Mouse (Mus musculus) lung, postnatal 36 days (tissue): ENCODE measurements around the gene Grip1.

ENCODE experiments used
- DNase-seq: peaks from one replicate; pipeline ENCODE4 v3.0.0; 2022; ENCODE audit warnings: mixed read lengths

Grip1 gene

DNA sequence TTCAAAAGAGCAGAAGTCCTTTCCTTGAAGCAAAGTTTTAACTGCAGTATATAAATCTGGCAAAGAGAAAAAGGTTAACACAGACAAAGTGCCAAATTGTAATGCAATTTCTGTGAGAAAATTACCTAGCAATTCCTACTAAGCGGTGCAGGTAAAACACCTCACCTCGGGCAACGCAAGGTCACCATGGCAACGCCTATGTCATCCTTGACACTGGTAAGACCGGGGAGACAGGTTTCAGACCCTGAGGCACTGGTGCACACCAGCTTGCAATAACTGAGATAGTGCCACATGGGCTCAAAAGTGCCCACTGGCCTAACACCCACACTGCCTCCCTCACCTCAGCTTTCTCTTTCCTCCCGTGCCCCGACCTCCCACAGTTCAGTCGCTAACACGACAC is 641.5 kb downstream of the Grip1 start:
- DNase-seq: no peak

DNA sequence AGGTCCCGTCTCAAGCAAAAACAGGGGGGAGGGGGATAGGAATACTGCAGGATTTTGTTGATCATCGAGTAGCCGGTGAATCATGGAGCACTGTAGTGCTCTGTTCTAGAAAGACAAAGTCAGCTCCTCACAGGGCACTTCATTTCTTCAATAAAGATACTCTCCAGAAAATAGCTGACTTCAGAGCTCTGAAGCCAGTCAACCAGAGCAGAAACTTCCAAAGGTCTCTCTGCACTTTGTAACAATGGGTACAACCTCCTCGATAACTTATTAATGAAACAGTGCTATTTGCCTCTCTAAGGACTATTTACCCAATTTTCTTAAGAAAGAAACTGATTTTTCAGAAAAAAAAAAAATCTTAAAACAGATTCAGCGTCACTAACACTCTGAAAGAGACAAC is 642.1 kb downstream of the Grip1 start:
- DNase-seq: no peak

DNA sequence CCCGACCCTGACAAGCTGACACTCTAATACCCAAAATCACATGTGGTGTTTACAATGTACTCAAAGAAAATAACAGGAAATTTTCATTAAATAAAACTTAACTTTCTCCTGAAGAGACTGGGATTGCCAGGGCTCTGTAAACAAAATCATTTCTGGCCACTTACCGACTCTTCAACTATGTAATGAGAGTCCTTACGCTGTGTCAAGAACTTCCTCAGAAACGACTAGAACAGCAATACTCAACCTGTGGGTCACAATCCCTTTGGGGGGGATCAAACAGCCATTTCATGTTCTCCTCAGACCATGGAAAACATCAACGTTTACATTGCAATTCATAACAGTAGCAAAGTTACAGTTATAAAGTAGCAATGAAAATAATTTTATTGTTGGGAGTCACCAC is 643.9 kb downstream of the Grip1 start:
- DNase-seq: peak; percentile 30

DNA sequence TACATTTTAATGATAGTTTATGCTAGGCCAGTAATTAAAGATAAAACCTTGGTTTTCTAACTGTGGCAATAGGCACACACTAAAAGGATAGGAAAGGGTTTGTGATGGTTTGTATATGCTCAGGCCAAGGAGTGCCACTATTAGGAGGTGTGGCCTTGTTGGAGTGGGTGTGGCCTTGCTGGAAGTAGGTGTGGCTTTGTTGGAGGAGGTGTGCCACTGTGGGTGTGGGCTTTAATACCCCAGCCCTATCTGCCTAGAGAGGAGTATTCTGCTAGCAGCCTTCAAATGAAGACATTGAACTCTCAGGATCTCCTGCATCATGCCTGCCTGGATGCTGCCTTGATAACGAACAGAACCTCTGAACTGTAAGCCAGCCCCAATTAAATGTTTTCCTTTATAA is 647.2 kb downstream of the Grip1 start:
- DNase-seq: no peak

DNA sequence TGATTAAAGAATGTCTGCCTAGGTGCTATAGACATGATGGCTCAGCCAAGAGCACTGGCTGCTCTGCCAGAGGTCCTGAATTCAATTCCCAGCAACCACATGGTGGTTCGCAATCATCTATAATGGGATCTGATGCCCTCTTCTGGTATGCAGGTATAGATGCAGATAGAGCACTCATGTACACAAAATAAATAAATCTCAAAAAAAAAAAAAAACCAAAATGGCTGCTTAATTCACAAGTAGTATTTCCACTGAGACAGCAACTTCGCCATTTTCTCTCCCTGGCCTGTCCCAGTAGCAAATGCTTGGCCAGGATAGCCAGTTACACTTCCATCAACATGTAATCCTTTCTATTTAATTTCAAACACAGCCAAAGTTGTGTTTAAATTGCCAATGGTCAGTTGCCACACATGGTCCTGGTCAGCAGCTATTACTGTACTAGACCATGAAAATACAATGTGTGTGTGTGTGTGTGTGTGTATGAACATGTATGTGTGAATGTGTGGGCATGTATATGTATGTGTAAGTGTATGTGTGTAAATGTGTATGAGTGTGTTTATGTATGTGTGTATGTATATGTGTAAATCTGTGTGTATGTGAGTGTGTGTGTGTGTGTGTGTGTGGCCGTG is 658.2 kb downstream of the Grip1 start:
- DNase-seq: no peak

DNA sequence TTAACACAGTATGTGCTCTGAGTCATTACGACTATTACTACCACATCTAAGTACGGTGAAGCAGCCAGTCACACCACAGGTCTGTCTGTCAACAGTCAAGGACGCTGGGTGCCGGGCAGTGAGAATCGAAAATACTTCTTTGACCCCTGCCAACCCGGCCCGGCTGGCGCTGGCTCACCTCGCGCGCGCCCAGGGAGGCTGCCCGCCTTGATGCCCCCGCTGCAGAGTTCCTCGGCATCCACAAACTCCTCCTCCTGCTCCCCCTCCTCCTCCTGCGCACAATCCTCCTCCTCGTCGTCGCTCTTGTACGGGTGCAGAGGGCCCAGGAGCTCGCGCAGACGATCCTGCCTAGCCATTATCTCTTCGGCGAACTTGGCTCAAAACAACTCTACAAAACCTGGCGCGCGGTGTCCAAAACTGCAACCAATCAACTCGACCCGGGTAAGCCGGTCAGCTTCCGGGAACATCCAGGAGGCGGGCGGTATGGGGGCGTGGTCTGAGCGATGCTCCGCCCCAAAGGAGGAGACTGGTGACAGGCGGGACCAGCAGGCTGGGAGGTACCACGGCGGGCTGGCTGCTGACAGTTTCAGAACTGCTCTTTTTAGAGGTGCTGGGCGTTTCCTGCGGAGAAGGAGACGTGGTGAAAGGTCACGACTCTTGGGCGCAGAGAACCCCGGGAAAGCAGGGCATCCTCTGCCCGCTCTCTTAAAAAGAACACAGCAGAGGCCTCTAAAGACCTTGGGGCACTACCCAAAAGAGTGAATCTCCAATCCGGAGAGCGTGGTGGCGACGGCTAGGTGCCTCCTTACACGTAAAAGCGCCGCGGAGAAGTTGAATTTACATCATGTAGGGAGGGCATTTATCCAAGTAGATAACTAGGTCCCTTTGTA is 659.1 kb downstream of the Grip1 start, which contains the start of gene Helb:
TSS of gene Helb (minus strand) at position 481 of the 890 bp plus-strand sequence.
- DNase-seq: peak; percentile 98

DNA sequence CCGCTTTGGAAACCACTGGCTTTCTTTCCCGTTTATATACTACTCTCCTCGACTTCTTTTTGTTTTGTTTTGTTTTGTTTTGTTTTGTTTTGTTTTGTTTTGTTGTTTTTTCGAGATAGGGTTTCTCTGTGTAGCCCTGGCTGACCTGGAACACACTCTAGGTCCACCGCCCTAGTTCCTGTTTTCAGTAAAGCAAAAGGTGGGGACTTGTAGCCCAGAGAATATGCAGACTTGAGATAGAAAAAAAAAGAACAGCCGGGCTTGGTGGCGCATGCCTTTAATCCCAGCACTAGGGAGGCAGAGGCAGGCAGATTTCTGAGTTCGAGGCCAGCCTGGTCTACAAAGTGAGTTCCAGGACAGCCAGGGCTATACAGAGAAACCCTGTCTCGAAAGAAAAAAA is 659.9 kb downstream of the Grip1 start:
- DNase-seq: peak; percentile 17

DNA sequence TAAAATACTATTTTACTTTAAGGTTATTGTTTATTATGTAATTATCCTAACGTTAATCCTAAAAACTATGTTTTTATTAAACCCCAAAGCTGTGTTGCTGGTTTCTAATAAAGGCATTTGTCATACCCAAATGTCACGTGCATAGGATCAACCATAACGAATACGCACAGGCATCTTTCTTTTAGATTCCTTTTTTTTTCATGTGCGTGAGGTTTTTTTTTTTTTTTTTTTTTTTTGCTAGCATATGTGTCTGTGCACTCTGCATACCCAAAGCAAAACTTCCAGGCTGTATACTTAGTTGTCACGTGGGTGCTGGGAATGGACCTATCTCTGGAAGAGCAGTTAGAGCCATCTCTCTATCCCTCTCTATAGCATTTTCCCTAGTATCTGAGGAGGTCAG is 660.4 kb downstream of the Grip1 start:
- DNase-seq: no peak

DNA sequence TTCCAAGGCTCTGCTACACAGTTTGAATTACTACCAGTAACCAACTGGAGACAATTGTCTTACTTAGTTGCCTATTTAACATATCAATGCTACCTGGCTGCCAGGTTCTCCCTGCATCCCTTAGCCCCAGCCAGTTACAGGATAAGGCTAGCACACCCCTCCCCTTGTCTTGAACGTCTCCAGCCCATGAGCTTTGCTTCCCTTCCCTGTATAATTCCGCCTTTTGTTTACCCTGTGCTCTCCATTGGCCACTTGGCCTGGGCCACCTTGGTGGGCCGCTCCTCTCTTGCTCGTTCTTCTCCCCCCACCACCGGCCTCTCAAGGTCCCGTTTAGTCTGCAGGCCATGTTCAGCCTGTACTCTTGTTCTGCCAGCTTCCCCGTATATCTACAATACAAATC is 660.9 kb downstream of the Grip1 start:
- no peak for DNase-seq

DNA sequence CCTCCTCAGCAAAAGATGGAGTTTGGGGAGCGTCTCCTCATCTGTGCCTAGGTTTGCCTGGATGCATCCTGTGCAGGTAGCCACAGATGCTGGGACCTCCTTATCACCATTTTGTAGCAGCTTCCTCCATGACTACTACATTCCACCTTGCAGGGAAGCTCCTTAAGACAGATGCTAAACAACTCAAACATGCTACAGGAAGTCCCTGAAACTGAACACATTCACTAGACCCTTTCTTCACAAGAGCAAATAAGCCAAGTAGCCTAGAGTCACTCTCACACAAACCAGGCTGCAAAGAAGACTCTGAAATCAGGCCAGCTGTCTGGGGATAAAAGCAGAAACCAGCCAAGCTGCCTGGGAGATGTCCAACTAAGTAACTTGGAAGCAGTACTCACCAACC is 661.6 kb downstream of the Grip1 start:
- no peak for DNase-seq

DNA sequence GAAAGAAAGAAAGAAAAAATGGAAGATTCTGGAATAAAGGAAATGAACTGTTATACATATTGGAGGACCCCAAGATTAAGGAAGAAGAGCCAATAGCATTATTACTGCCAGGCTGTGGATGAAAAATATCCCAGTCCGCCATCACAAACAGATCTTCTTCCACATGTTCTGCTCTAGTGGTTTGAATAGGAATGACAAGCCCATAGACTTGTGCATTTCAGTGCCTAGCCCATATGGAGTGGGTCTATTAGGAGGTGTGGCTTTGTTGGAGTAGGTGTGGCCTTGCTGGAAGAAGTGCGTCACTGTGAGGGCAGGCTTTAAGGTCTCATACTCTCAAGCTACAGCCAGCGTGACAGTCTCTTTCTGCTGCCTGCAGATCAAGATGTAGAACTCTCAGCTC is 670.1 kb downstream of the Grip1 start:
- DNase-seq: no peak

DNA sequence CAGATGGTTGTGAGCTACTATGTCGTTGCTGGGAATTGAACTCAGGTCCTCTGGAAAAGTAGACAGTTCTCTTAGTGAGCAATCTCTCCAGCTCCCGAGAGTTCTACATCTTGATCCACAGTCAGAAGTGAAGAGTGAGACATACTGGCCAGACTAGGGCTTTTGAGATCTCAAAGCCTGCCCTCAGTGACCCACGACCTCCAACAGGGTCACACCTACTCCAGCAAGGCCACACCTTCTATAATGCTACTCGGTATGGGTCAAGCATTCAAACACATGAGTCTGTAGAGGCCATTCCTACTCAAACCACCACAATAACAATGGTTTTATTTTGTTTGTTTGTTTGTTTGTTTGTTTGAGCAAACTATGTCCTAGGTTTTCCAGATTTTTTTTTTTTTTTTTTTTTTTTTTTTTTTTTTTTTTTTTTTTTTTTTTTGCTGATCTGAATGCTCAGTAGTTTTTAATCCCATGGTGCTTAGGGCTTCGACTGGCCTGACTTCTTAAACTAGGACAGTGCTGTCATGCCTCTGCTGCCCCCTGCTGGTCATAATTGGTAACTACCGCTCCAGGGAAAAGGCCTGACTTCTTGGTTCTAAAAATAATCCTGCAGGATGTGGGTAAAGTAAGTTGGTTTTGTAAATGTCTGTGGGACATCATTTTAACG is 671.3 kb downstream of the Grip1 start:
- peak; percentile 91 for DNase-seq

DNA sequence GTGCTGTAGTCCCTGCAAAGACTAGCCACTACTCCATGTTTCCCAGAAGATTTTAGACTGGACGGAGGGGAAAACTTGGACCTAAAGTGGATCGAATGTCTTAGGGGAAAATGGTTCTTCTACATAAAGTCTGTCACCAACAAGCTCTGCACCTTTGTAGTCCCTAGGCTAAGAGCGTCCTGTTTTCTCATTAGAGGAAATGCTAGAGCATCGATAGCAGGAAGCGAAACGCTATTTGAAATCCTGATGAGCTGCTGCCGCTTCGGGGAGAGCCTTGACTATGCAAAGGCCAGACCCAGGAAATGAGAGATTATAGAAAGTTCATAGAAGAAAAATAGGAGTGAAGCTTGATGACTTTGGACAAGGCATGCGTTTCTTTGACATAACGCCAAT is 671.8 kb downstream of the Grip1 start:
- no peak for DNase-seq

DNA sequence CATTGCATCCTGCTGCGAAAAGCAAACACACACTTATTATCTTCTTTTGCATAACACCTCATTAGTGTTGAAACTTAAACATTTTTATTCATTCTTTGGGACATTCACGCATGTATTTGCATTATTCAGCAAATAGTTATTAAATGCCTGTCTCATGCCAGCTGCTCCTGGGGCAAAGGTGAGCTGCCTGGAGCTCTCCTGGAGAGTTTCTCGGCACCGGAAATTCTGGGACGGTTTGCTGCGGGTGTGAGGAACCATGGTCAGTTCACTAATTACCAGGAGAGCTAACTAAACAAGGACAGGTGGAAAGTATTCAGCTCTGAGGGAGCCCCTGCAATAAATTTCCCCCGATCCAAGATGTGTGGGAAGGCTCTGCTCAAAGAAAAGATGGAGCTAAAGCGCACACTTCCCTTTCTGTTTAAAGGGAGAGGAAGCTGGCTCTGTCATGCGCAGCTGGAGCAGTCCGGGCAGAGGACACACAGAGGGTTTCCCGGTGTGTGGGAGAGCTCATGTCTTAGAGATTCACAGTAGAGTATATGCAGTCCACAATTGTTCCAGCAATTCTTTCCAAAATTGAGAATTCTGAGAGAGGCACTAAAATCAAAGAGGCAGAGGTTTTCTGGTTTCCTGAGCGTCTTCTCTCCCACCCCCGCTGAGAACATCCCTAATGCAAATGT is 675.1 kb downstream of the Grip1 start:
- DNase-seq: no peak

DNA sequence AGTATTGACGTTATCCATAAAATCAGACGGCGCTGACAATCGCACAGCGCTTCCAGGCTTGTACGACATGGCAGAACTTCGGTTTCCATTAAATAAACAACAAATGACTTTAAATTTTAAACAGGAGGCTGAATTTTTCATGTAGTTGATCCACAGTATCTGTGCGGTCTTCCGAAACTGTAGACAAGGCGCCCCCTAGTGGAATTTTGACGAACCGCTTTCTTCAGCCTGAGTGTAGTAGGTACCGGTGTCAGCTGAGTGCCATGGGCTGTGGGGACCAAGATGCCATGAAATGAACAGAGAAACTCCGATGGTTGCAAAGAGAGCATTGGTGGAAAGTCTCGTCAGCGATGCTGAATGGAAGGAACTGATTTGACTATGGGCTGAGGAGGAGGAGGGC is 677.0 kb downstream of the Grip1 start:
- peak; percentile 58 for DNase-seq

DNA sequence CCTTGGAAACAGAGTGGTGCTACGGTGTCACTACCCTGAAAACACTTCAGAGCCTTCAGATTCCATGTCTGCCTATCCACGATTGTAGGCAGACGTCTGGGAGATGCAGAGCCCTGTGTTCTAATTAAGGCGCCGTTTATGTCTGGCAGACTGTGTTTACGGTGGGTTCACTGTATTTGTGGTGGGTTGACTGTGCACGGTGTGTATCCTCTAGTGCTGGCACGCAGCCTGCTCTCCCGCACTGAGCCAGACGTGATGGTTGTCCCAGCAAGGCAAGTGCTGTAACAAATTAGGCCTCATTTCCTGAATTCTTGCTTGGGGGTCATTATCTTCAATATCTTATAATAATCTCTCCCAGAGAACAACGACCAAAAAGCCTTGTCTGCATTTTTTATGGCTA is 680.1 kb downstream of the Grip1 start:
- DNase-seq: no peak

DNA sequence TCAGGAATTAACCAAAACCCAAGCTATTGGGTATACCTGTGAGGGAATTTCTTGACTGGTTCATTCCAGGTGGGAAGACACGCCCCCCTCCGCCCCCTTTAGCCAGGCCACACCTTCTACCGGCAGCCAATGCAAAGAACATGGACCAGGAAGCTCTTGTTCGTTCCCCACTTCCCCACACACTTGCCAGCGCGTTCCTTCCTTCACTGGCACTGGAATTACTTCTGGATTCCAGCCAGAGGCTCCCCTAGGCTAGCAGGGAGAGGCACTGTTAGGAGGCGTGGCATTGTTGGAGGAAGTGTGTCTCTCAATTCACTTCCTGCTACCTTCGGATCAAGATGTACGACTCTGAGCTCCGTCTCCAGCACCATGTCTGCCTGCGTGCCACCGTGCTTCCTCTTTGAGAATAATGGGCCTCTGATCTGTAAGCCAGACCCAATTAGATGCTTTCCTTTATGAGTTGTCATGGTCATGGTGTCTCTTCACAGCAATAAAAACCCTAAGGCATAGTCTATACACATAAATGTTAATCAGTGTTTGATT is 682.5 kb downstream of the Grip1 start:
- DNase-seq: no peak
